8 mouse cellular contexts compared by ENCODE assay signal in genomic region chr15:12118093-12118431, GRCm38 (mm10). TPM values are rescaled to one million over a fixed set of nuclear protein-coding genes. Genes with fewer than 3 reads are reported as not detected.
A peak's percentile ranks its signal among the peaks of the same experiment; 100 is the strongest.
DNase-seq lines count a peak whose midpoint lies in the region; ATAC-seq and TF ChIP-seq lines count a peak whose summit lies in the region.

No protein-coding gene starts in this region.

- ATAC-seq in liver, postnatal 0 days, result peak; percentile 47
- no peak; the same call in 1 of the 2 replicates for ATAC-seq in stomach, embryonic 14.5 days (ENCODE audit: insufficient number of reproducible peaks, insufficient read depth, low FRiP score, low read depth)

- H3K4me1 ChIP-seq in lung, adult 2 months (ENCODE audit: control insufficient read depth, insufficient read depth, low read length), result peaks cover 7% of the 10 kb centered on the region
- peaks cover 25% of the 10 kb centered on the region for H3K4me1 ChIP-seq in embryonic facial prominence, embryonic 10.5 days
- H3K4me1 ChIP-seq in hindbrain, embryonic 10.5 days (replicated peaks), result peaks cover 24% of the 10 kb centered on the region
- H3K4me1 ChIP-seq in liver, postnatal 0 days (ENCODE audit: insufficient read depth), result peaks cover 17% of the 10 kb centered on the region
- peaks cover 4% of the 10 kb centered on the region; the same call in 1 of the 2 replicates for H3K4me1 ChIP-seq in stomach, embryonic 14.5 days (ENCODE audit: control insufficient read depth, insufficient read depth, low read length)

- WGBS in lung, adult 2 months, result under 1% methylated on average over 35 of the region's 43 CpGs
- under 1% methylated on average over 33 of the region's 43 CpGs for WGBS in embryonic facial prominence, embryonic 10.5 days
- under 1% methylated on average over 36 of the region's 43 CpGs for WGBS in hindbrain, embryonic 10.5 days
- 0% methylated on average over 16 of the region's 43 CpGs for WGBS in liver, postnatal 0 days (ENCODE audit: insufficient replicate concordance)
- 0% methylated on average over 33 of the region's 43 CpGs for WGBS in stomach, embryonic 14.5 days

- no peaks in the 10 kb centered on the region for H3K9me3 ChIP-seq in embryonic facial prominence, embryonic 10.5 days
- H3K9me3 ChIP-seq in hindbrain, embryonic 10.5 days, result no peaks in the 10 kb centered on the region
- H3K9me3 ChIP-seq in liver, postnatal 0 days (ENCODE audit: low read length), result no peaks in the 10 kb centered on the region
- no peaks in the 10 kb centered on the region for H3K9me3 ChIP-seq in stomach, embryonic 14.5 days (ENCODE audit: control insufficient read depth, low read depth, low read length)

- peak overlapping the region; percentile 99 for H3K27ac ChIP-seq in embryonic facial prominence, embryonic 10.5 days (replicated peaks)
- H3K27ac ChIP-seq in hindbrain, embryonic 10.5 days, result peak overlapping the region; percentile 99
- peak overlapping the region; percentile 93 for H3K27ac ChIP-seq in liver, postnatal 0 days (ENCODE audit: low read depth)
- H3K27ac ChIP-seq in stomach, embryonic 14.5 days (ENCODE audit: low read length), result peak overlapping the region; percentile 87

- H3K36me3 ChIP-seq in embryonic facial prominence, embryonic 10.5 days (replicated peaks), result peaks cover 14% of the 10 kb centered on the region; the same call in 1 of the 2 replicates
- H3K36me3 ChIP-seq in hindbrain, embryonic 10.5 days, result peaks cover 20% of the 10 kb centered on the region; the same call in 1 of the 2 replicates
- H3K36me3 ChIP-seq in liver, postnatal 0 days (replicated peaks; ENCODE audit: insufficient read depth, low read length), result no peaks in the 10 kb centered on the region
- H3K36me3 ChIP-seq in stomach, embryonic 14.5 days (ENCODE audit: control insufficient read depth, insufficient read depth, low read length), result peaks cover 3% of the 10 kb centered on the region; the same call in 1 of the 2 replicates

- peak overlapping the region; percentile 92 for H3K4me2 ChIP-seq in liver, postnatal 0 days (ENCODE audit: low read depth, low read length)
- H3K4me2 ChIP-seq in stomach, embryonic 14.5 days (replicated peaks; ENCODE audit: low read depth, low read length), result no peak overlapping the region

- H3K4me3 ChIP-seq in lung, adult 2 months (replicated peaks; ENCODE audit: extremely low read depth, low read depth, low read length), result peak overlapping the region; percentile 98
- peak overlapping the region; percentile 99 for H3K4me3 ChIP-seq in embryonic facial prominence, embryonic 10.5 days
- H3K4me3 ChIP-seq in hindbrain, embryonic 10.5 days, result peak overlapping the region; percentile 100
- H3K4me3 ChIP-seq in liver, postnatal 0 days (ENCODE audit: low read depth, low read length), result peak overlapping the region; percentile 88
- peak overlapping the region; percentile 96 for H3K4me3 ChIP-seq in stomach, embryonic 14.5 days (ENCODE audit: low read depth, low read length)

- DNase-seq in lung, adult 2 months, result no peak
- DNase-seq in lung, postnatal 25 days (ENCODE audit: low spot score), result no peak
- no peak for DNase-seq in embryonic facial prominence, embryonic 10.5 days (ENCODE audit: low spot score)
- DNase-seq in hindbrain, embryonic 10.5 days (ENCODE audit: low spot score), result no peak
- no peak for DNase-seq in liver, postnatal 0 days
- DNase-seq in natural killer cell, adult 2 months (ENCODE audit: low spot score in 2 of 2), result no peak
- DNase-seq in B cell, adult 2 months, result no peak

- no peak for TF ChIP-seq POLR2A in lung, adult 2 months (IDR thresholded peaks at IDR 0.05; ENCODE audit: borderline replicate concordance, extremely low read depth, low read depth, low read length)

- H3K9ac ChIP-seq in liver, postnatal 0 days (replicated peaks), result peak overlapping the region; percentile 94
- peak overlapping the region; percentile 99 for H3K9ac ChIP-seq in stomach, embryonic 14.5 days (replicated peaks; ENCODE audit: low read depth, low read length)

- no peaks in the 10 kb centered on the region for H3K27me3 ChIP-seq in embryonic facial prominence, embryonic 10.5 days (replicated peaks; ENCODE audit: low read depth, poor library complexity, severe bottlenecking)
- H3K27me3 ChIP-seq in hindbrain, embryonic 10.5 days (ENCODE audit: insufficient read depth, poor library complexity, severe bottlenecking), result 0 out of 2 replicates have a peak, but pooled peaks cover 2% of the 10 kb centered on the region
- no peaks in the 10 kb centered on the region for H3K27me3 ChIP-seq in liver, postnatal 0 days (ENCODE audit: insufficient read depth, low read length)
- H3K27me3 ChIP-seq in stomach, embryonic 14.5 days (ENCODE audit: control insufficient read depth, insufficient read depth, low read length), result no peaks in the 10 kb centered on the region

- no peak for TF ChIP-seq CTCF in lung, adult 2 months (IDR thresholded peaks at IDR 0.05; ENCODE audit: insufficient read depth, low read length)
- no peak for TF ChIP-seq CTCF in liver, postnatal 0 days (IDR thresholded peaks at IDR 0.05; ENCODE audit: low read depth)

- no peak for TF ChIP-seq EP300 in liver, postnatal 0 days (IDR thresholded peaks at IDR 0.05; ENCODE audit: low read depth)

RNA-seq across cellular contexts. Expression of gene Zfr, which starts 0.4 kb away (rescaled TPM):
- polyA plus RNA-seq in lung, adult 2 months (2012; rRNA removed), result 107 TPM in 2 replicates
- 137 and 144 TPM in 2 replicates for polyA plus RNA-seq in embryonic facial prominence, embryonic 10.5 days (2016; fragmentation: Nextera tagmentation; extraction: Ambion mirVana)
- polyA plus RNA-seq in hindbrain, embryonic 10.5 days (2016; fragmentation: Nextera tagmentation; extraction: Ambion mirVana), result 128 and 142 TPM in 2 replicates
- 26.6 and 33.5 TPM in 2 replicates for polyA plus RNA-seq in liver, postnatal 0 days (2015; fragmentation: Nextera tagmentation; extraction: Ambion mirVana)
- 173 and 181 TPM in 2 replicates for polyA plus RNA-seq in stomach, embryonic 14.5 days (2014; fragmentation: Nextera tagmentation; extraction: Ambion mirVana)
